Mouse (Mus musculus): ENCODE measurements around the gene Olfr54.
"Not testable (repeated sequence)": the region's sequence is repeated elsewhere in the genome, so short reads cannot be mapped to it uniquely, and the experiment has no call there.

The Olfr54 gene

GRCm38 (mm10) chr11:51013936-51014335, at the start of gene Olfr54:
TSS of gene Olfr54 (plus strand) at chr11:51014236.
- no peak for DNase-seq

GRCm38 (mm10) chr11:50964886-50965285, 49.1 kb upstream of the Olfr54 start:
- DNase-seq, result peak; percentile 96

GRCm38 (mm10) chr11:50966230-50966629, 47.8 kb upstream of the Olfr54 start, which contains the start of gene Olfr1378:
TSS of gene Olfr1378 (plus strand) at chr11:50966530.
- DNase-seq, result peak; percentile 45

- peak; percentile 66 for DNase-seq
These were observed 36.8 kb upstream of the Olfr54 start for GRCm38 (mm10) chr11:50977216-50977615.

- peak; percentile 9 for DNase-seq
These were observed 32.4 kb upstream of the Olfr54 start, which contains the start of gene Olfr1377 for GRCm38 (mm10) chr11:50981667-50982066. TSS of gene Olfr1377 (plus strand) at chr11:50981967.

- DNase-seq, result peak; percentile 33
These were observed 10.7 kb upstream of the Olfr54 start, which contains the start of gene Olfr51 for GRCm38 (mm10) chr11:51003296-51003695. TSS of gene Olfr51 (plus strand) at chr11:51003596.

- peak; percentile 81 for DNase-seq
These were observed 2.2 kb upstream of the Olfr54 start for GRCm38 (mm10) chr11:51011821-51012220.

- peak; percentile 34 for DNase-seq
These were observed 2.3 kb downstream of the Olfr54 start for GRCm38 (mm10) chr11:51016341-51016740.

- not testable (repeated sequence) for DNase-seq
These were observed 12.8 kb downstream of the Olfr54 start for GRCm38 (mm10) chr11:51026811-51027210.

- not testable (repeated sequence) for DNase-seq
These were observed 15.3 kb downstream of the Olfr54 start for GRCm38 (mm10) chr11:51029381-51029780.

GRCm38 (mm10) chr11:51030225-51030624, 16.2 kb downstream of the Olfr54 start:
- no peak for DNase-seq

GRCm38 (mm10) chr11:51032851-51033250, 18.8 kb downstream of the Olfr54 start:
- no peak for DNase-seq

- not testable (repeated sequence) for DNase-seq
These were observed 20.1 kb downstream of the Olfr54 start for GRCm38 (mm10) chr11:51034141-51034540.

- DNase-seq, result no peak
These were observed 21.9 kb downstream of the Olfr54 start for GRCm38 (mm10) chr11:51035951-51036350.

GRCm38 (mm10) chr11:51044776-51045175, 30.7 kb downstream of the Olfr54 start:
- peak; percentile 39 for DNase-seq

- not testable (repeated sequence) for DNase-seq
These were observed 33.8 kb downstream of the Olfr54 start, which contains the start of gene Olfr1375 for GRCm38 (mm10) chr11:51047809-51048208. TSS of gene Olfr1375 (plus strand) at chr11:51048109.

- DNase-seq, result peak; percentile 27
These were observed 37.6 kb downstream of the Olfr54 start for GRCm38 (mm10) chr11:51051678-51052077.

- peak; percentile 52 for DNase-seq
These were observed 39.2 kb downstream of the Olfr54 start for GRCm38 (mm10) chr11:51053230-51053629.

GRCm38 (mm10) chr11:51059151-51059571, 45.1 kb downstream of the Olfr54 start, which contains the start of gene Zfp354a:
TSS of gene Zfp354a (plus strand) at chr11:51059257.
- peak; percentile 96 for DNase-seq

- no peak for DNase-seq
These were observed 45.6 kb downstream of the Olfr54 start for GRCm38 (mm10) chr11:51059640-51060039.

GRCm38 (mm10) chr11:51060981-51061380, 46.9 kb downstream of the Olfr54 start:
- DNase-seq, result peak; percentile 72

- DNase-seq, result peak; percentile 36
These were observed 49.2 kb downstream of the Olfr54 start for GRCm38 (mm10) chr11:51063276-51063675.

GRCm38 (mm10) chr11:51063841-51064240, 49.8 kb downstream of the Olfr54 start:
- peak; percentile 33 for DNase-seq
